Mouse (Mus musculus) macrophage (primary cell): ENCODE data around the gene Cdk5r2. TPM values are rescaled to one million over a fixed set of nuclear protein-coding genes. Genes with fewer than 3 reads are reported as not detected.

ENCODE experiments used
- H3K27ac ChIP-seq: fragments of 350-480 bp; formaldehyde crosslinking; 2 replicates; pipeline ENCODE4 v1.9.0; 2021
- H3K36me3 ChIP-seq: fragments of 350-480 bp; formaldehyde crosslinking; 2 replicates; pipeline ENCODE4 v1.9.0; 2021; ENCODE audit errors: inconsistent target
- H3K4me3 ChIP-seq: fragments of 350-480 bp; formaldehyde crosslinking; 2 replicates; pipeline ENCODE4 v1.9.0; 2021; ENCODE audit errors: inconsistent target
- H3K79me2 ChIP-seq: fragments of 350-480 bp; formaldehyde crosslinking; 2 replicates; pipeline ENCODE4 v1.9.0; 2021; ENCODE audit errors: inconsistent target
- WGBS: methylation state at CpG from one replicate; pipeline ENCODE4 v1.1.7; 2026; ENCODE audit warnings: inconsistent platforms; ENCODE audit not compliant: missing documents; 5-methylcytosine and 5-hydroxymethylcytosine counted together
- polyA plus RNA-seq: library from polyadenylated mRNA; stranded (reverse); fragments of 250-400 nt; gene quantifications from 3 replicates; pipeline ENCODE4 v1.2.4, GENCODE M21; 2018; ENCODE audit warnings: inconsistent platforms

Cdk5r2 gene
- polyA plus RNA-seq, 1 experiment from 2014 or later, result not detected

DNA sequence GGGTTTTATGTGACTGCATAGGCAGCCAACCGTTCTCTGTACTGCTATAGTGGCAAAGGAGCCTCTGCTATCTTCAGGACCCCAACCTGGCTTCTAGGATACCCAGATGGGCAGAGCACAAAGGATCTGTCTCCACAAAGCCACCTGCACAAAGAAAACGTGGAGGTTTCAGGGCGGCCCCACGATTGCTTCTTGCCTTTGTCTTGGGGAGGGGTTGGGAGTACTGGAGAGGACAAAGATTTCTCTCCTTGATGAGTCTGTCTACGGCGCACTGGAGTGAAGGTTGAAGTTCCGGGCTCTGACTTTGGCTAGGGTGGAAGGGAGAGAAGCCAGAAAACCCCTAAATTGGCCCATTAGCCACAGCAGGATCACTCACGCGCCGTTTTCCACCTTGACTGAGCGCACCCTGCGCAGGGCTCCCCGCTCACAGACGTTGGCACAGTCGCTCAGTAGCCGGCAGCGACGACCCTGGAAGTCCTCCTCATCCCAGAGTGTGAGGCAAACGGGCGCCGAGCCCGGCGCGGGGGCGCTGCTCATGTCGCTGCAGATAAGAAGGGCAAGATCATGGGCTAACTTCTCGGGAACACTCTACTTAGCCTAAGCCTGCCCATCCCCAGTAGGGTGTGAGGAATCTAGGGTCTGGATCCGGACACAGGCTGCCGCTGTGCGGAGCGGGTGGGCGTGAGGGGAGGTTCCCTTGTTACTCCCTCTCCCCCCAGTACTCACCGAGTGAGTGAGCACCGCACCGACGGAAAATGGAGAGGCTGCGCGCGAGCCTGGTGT, 37.8 kb downstream of the Cdk5r2 start:
- Histone ChIP-seq H3K4me3 (no peak overlapping the region), H3K79me2 (no peaks in the 10 kb centered on the region), H3K27ac (no peak overlapping the region), H3K36me3 (no peaks in the 10 kb centered on the region)
- 6% methylated on average over 39 of the region's 39 CpGs for WGBS

DNA sequence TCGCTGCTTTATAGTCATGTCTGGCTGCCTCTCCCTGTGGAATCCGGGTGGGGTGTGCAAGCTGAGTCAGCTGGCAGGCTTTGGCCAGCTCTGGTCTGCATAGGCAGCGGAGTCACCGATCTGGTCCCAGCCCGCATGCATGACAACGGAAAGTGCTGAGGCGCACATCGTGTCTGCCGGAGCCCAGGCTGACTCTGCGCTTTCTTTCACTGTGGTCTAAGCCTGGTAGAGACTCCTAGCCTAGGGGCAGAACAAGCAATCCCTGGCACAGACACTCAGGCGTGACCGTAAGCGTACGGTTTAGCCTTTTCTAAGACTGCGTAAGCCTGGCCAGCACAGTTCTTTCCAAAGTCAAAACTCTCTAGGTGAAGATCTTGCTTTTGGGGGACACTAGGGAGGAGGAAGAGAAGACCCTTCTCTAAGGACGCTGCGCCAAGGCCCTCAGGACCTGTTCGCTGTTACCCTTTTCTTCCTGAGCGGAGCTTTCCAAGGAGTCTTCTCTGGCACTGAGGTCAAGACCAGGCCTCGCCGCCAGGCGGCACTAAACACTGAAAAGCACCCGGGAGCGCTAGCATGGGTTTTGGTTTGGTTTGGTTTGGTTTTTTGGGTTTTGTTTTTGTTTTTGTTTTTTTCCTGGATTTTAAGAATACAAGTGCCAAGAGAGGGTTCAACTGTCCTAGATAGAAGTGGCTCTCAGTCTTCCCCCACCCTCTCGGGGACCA, 38.6 kb downstream of the Cdk5r2 start, which contains the start of gene Cryba2:
TSS of gene Cryba2 (minus strand) at position 10 of the 722 bp plus-strand sequence.
- Histone ChIP-seq H3K27ac (no peak within 1 kb of the TSS), H3K36me3 (no peaks in the 10 kb centered on the region), H3K4me3 (no peak within 1 kb of the TSS), H3K79me2 (no peaks in the 10 kb centered on the region)
- 16% methylated on average over 25 of the region's 25 CpGs for WGBS

DNA sequence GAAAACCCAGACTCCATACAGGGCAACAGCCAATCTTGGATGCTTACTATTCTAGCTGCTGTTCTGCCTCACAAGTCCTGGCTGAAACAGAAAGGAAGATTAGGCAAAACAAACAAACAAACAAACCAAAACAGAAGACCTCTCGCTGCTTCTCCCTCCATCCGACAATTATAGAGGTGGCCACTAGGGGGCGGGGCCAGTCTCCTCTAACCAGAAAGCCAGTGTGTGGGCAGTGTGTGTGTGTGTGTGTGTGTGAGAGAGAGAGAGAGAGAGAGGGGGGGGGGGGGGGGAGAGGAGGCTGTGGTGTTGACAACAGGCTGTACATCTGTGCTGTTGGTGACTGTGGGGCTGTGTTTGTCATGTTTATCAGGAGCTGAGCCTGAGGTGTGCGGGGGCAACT, 40.2 kb downstream of the Cdk5r2 start:
- H3K79me2 ChIP-seq, result no peaks in the 10 kb centered on the region
- no peaks in the 10 kb centered on the region for H3K36me3 ChIP-seq
- WGBS, result 39% methylated on average over 2 of the region's 4 CpGs
- H3K4me3 ChIP-seq, result no peak overlapping the region
- H3K27ac ChIP-seq, result no peak overlapping the region

DNA sequence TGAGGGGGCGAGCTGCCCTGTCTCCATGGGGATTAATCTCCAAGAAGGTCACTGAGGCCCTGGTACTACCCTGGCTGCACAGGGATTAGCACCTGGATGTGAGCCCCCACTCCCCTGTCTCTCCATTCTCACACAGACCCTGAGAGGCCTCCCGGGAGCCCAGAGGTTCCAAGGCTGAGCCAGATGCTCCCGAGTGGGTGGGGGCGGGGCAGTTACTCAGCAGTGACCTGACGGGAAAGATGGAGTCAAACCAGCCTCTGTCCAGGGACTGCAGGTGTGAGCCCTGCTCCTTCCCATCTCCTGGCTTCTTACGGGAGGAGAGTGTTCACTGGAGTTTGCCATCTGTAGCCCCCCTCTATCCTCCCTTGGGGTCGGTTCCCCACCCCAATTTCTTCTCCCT, 43.2 kb downstream of the Cdk5r2 start:
- H3K27ac ChIP-seq, result no peak overlapping the region
- H3K4me3 ChIP-seq, result no peak overlapping the region
- H3K79me2 ChIP-seq, result no peaks in the 10 kb centered on the region
- no peaks in the 10 kb centered on the region for H3K36me3 ChIP-seq
- WGBS, result 23% methylated on average over 7 of the region's 7 CpGs

DNA sequence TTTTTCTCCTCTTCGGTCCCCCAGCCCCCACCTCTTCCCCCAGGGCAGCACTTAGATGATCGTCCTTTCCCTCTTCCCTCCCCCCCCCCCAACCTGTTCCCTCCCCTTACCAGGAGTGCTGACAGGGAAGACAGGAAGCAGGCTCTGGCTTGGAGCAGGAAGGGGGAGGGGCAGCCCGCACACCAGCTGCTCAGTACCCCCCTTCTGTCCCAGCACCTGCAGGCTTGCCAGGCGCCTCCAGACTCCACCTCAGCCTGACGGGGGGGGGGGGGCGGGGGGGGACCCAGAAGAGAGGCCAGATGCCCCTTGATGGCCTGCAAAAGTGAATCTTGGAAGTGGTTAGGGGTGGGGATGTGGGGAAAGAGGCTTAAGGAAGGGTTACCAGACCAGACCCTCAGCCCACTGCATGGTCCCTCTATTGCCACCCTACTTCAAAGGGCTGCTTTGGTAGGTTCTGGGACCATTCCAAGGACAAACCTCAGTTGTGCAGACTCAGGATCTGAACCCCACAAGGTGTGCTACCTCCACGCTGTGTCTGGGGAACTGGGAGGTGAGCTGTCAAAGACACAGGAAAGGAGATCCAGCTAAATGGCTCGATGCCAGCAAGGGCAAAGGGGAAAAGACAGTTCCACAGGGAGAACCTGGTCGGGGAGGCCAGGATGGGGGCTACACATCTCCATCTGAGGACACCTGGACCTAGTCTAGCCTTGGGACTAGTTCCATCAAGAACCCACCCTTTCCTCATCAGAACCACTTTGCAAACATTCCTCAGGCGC, 44.1 kb downstream of the Cdk5r2 start:
- Histone ChIP-seq H3K36me3 (no peaks in the 10 kb centered on the region), H3K4me3 (no peak overlapping the region), H3K27ac (no peak overlapping the region), H3K79me2 (no peaks in the 10 kb centered on the region)
- 10% methylated on average over 8 of the region's 10 CpGs for WGBS

DNA sequence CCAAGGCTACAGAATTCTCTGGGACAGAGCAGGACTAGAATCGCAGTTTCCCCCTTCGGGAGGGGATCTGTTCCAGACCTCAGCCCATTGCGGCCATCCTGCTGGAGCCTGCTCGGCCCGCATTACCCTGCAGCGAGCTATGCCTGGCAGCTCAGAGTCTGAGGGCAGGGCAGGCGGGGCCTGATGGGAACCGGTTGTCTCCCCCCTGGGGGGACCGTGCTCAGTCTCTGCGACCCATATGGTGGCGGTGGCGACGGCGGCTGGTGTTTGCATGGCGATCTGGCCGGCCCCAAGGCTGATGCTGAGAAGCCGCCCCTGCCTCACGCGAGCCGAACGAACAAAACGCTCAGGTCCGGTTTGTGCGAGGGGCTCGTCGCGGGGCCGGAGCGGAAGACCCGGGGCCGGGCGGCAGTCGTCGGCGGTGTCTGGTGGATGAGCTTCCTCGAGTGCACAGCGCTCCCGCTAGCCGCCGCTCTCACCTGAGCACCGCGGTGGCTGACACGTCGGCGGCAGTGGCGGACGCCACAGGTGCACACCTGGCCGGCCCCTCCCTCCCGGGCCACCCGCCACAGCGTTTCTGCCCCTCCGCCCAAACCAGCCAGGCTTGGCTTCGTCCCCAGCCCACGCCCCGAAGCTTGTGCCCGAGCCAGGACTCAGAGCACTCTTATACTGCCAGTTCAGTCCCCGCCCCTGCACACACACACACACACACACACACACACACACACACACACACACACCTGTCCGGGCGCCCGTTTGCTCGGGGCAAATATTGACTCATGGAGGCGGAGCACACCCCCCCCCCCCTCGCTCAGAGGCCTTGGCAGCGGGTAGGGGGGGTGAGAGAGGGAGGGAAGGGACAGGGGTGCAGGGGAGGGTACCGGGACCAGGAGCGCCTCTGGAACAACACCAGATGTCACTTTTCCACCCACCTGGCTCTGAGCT, 45.9 kb downstream of the Cdk5r2 start:
- H3K4me3 ChIP-seq, result no peak overlapping the region
- H3K36me3 ChIP-seq, result no peaks in the 10 kb centered on the region
- H3K79me2 ChIP-seq, result no peaks in the 10 kb centered on the region
- H3K27ac ChIP-seq, result no peak overlapping the region
- 2% methylated on average over 57 of the region's 66 CpGs for WGBS

DNA sequence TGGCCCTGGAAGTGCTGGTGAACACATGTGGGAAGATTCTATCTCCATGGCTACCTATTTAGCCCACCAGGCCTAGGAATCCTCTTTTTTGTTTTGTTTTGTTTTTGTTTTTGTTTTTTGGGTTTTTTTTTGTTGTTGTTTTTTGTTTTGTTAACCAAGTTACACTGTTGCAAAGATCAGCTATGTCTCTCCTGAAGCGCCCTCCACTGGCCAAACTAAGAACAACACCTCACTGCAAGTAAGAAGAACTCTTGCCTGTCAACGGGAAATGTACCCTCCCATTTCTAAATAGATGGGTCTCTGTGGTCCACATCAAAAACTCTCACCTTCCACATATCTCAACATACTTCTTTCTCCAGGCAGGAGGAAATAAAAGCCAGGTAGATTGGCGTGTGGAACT, 47.0 kb downstream of the Cdk5r2 start:
- no peaks in the 10 kb centered on the region for H3K36me3 ChIP-seq
- H3K4me3 ChIP-seq, result no peak overlapping the region
- 3% methylated on average over 3 of the region's 3 CpGs for WGBS
- H3K27ac ChIP-seq, result no peak overlapping the region
- H3K79me2 ChIP-seq, result no peaks in the 10 kb centered on the region

DNA sequence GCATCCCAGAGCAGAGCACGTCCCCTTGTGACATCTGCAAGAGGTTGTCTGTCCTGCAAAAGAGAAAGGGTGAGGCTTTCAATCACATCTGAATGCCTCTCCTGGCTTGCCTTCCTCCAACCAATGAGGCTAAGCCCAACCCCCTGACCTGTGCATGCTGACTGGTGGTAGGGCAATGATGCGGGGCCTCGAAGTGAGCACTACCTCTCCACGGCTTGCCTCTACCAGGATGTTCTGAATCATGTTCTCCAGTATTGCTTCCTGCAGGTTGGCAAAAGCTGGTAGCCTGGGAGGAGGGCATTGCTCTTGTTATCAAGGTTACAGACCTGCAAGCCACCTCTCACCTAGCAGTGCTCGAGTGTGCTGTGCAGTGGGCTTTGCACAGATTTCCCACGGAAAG, 47.5 kb downstream of the Cdk5r2 start:
- WGBS, result 25% methylated on average over 5 of the region's 6 CpGs
- Histone ChIP-seq H3K4me3 (no peak overlapping the region), H3K79me2 (no peaks in the 10 kb centered on the region), H3K27ac (no peak overlapping the region), H3K36me3 (no peaks in the 10 kb centered on the region)

Other genes with a start within 250 kb of the Cdk5r2 start
- 3.0 to 5.5 TPM (median 3.7 TPM) in 3 replicates for gene Ttll4, start 193.2 kb upstream of the Cdk5r2 start, polyA plus RNA-seq
- gene Cyp27a1, start 141.4 kb upstream of the Cdk5r2 start, polyA plus RNA-seq, result 10.0 to 133 TPM (median 56.9 TPM) in 3 replicates
- not detected in 3 replicates for gene Prkag3, start 105.7 kb upstream of the Cdk5r2 start, polyA plus RNA-seq
- 0.11 to 0.15 TPM in 2 of 3 replicates, not detected in the other for gene Wnt6, start 83.0 kb upstream of the Cdk5r2 start, polyA plus RNA-seq
- not detected in 3 replicates for gene Wnt10a, start 63.4 kb upstream of the Cdk5r2 start, polyA plus RNA-seq
- gene Fev, start 30.5 kb downstream of the Cdk5r2 start, polyA plus RNA-seq, result not detected in 3 replicates
- gene Cryba2, start 38.2 kb downstream of the Cdk5r2 start, polyA plus RNA-seq, result not detected in 3 replicates
- gene Cfap65, start 80.7 kb downstream of the Cdk5r2 start, polyA plus RNA-seq, result not detected in 3 replicates
- 0.06 to 0.19 TPM in 2 of 3 replicates, not detected in the other for gene Ihh, start 96.7 kb downstream of the Cdk5r2 start, polyA plus RNA-seq